Mouse (Mus musculus) limb, embryonic 11.5 days (tissue): ENCODE measurements around the gene Trmt11. TPM values are rescaled to one million over a fixed set of nuclear protein-coding genes. Genes with fewer than 3 reads are reported as not detected.
"Not testable (repeated sequence)": the region's sequence is repeated elsewhere in the genome, so short reads cannot be mapped to it uniquely, and the experiment has no call there.

ENCODE experiments used
- ATAC-seq: fragments of 200-750 bp; cut with Nextera tagmentation; 2 replicates; pipeline ENCODE4 v1.8.0; 2017; ENCODE audit warnings: low read depth; ENCODE audit not compliant: insufficient number of reproducible peaks, low FRiP score, low TSS enrichment
- DNase-seq: peaks from one replicate; pipeline ENCODE4 v3.0.0-alpha.2; 2015; ENCODE audit warnings: low spot score
- H3K27ac ChIP-seq: fragments of 300-500 bp; sonication (generic); replicated peaks from 2 replicates; pipeline ENCODE4 v1.5.1; 2014; ENCODE audit warnings: low read depth, mild to moderate bottlenecking, low read length
- H3K27me3 ChIP-seq: fragments of 300-500 bp; sonication (generic); 2 replicates; pipeline ENCODE4 v1.6.1; 2014; ENCODE audit warnings: mild to moderate bottlenecking, low read length, mixed read lengths; ENCODE audit not compliant: control insufficient read depth, insufficient read depth
- H3K36me3 ChIP-seq: fragments of 300-500 bp; sonication (generic); 2 replicates; pipeline ENCODE4 v1.6.1; 2014; ENCODE audit warnings: mild to moderate bottlenecking, low read length, moderate library complexity, mixed read lengths; ENCODE audit not compliant: control insufficient read depth, insufficient read depth
- H3K4me1 ChIP-seq: fragments of 300-500 bp; sonication (generic); 2 replicates; pipeline ENCODE4 v1.6.1; 2014; ENCODE audit warnings: low read length, mixed read lengths; ENCODE audit not compliant: control insufficient read depth, insufficient read depth
- H3K4me2 ChIP-seq: fragments of 300-500 bp; sonication (generic); 2 replicates; pipeline ENCODE4 v1.6.1; 2014; ENCODE audit warnings: low read depth, mild to moderate bottlenecking, moderate library complexity; ENCODE audit not compliant: severe bottlenecking
- H3K4me3 ChIP-seq: fragments of 300-500 bp; sonication (generic); 2 replicates; pipeline ENCODE4 v1.5.1; 2014; ENCODE audit warnings: low read depth, low read length
- H3K9ac ChIP-seq: fragments of 300-500 bp; sonication (generic); 2 replicates; pipeline ENCODE4 v1.6.1; 2014; ENCODE audit warnings: mild to moderate bottlenecking, low read length
- H3K9me3 ChIP-seq: fragments of 300-500 bp; sonication (generic); 2 replicates; pipeline ENCODE4 v1.6.1; 2016; ENCODE audit warnings: low read length; ENCODE audit not compliant: control insufficient read depth
- WGBS: fragments of 180-500 bp; shearing (Covaris S2); extraction: QIAGEN DNeasy Blood & Tissue Kit; methylation state at CpG from one replicate; pipeline ENCODE4 v1.1.7; 2014; 5-methylcytosine and 5-hydroxymethylcytosine counted together
- polyA plus RNA-seq: library from polyadenylated mRNA; unstranded; fragments of >200 nt; fragmentation: Nextera tagmentation; extraction: Ambion mirVana; gene quantifications from 2 replicates; pipeline ENCODE4 v1.2.1, GENCODE M21; 2014

The Trmt11 gene
- 31.8 and 36.3 TPM in 2 replicates for polyA plus RNA-seq

- WGBS: under 1% methylated on average over 24 of the region's 28 CpGs
These were observed at the start of gene Trmt11 for GRCm38 (mm10) chr10:30600542-30600966. Gene Trmt11 (minus strand): TSS chr10:30600749.

GRCm38 (mm10) chr10:30647681-30648080 lies 47.1 kb upstream of the Trmt11 start:
- Histone ChIP-seq H3K36me3 (no peaks in the 10 kb centered on the region), H3K9me3 (no peaks in the 10 kb centered on the region), H3K4me1 (no peaks in the 10 kb centered on the region), H3K27ac (no peak overlapping the region), H3K9ac (no peak overlapping the region), H3K4me3 (no peak overlapping the region), H3K4me2 (no peak overlapping the region), H3K27me3 (no peaks in the 10 kb centered on the region)
- no peak for ATAC-seq
- WGBS: 61% methylated on average over 2 of the region's 2 CpGs
- DNase-seq: no peak

More at GRCm38 (mm10) chr10:30600542-30600966, at the start of gene Trmt11:
- Histone ChIP-seq H3K27me3 (no peaks in the 10 kb centered on the region), H3K4me2 (peak within 1 kb of the TSS; percentile 86), H3K4me3 (peak within 1 kb of the TSS; percentile 86), H3K9me3 (no peaks in the 10 kb centered on the region), H3K27ac (peak within 1 kb of the TSS; percentile 75), H3K36me3 (0 out of 2 replicates have a peak, but pooled peaks cover 2% of the 10 kb centered on the region), H3K4me1 (no peaks in the 10 kb centered on the region), H3K9ac (peak within 1 kb of the TSS; percentile 85)
- ATAC-seq: peak; percentile 88
- peak; percentile 90 for DNase-seq

GRCm38 (mm10) chr10:30638216-30638615 lies 37.7 kb upstream of the Trmt11 start:
- Histone ChIP-seq H3K27me3 (no peaks in the 10 kb centered on the region), H3K9me3 (no peaks in the 10 kb centered on the region), H3K4me2 (no peak overlapping the region), H3K27ac (no peak overlapping the region), H3K9ac (no peak overlapping the region), H3K4me1 (no peaks in the 10 kb centered on the region), H3K36me3 (no peaks in the 10 kb centered on the region), H3K4me3 (no peak overlapping the region)
- ATAC-seq: no peak
- 78% methylated on average over 3 of the region's 3 CpGs for WGBS
- no peak for DNase-seq

GRCm38 (mm10) chr10:30636474-30637154 lies 36.1 kb upstream of the Trmt11 start:
- ATAC-seq: not testable (repeated sequence)
- WGBS: 48% methylated on average over 1 of the region's 1 CpGs

GRCm38 (mm10) chr10:30632718-30633117 lies 32.2 kb upstream of the Trmt11 start:
- no peaks in the 10 kb centered on the region for H3K27me3 ChIP-seq
- H3K4me3 ChIP-seq: no peak overlapping the region
- no peaks in the 10 kb centered on the region for H3K9me3 ChIP-seq
- DNase-seq: no peak
- H3K9ac ChIP-seq: no peak overlapping the region
- 96% methylated on average over 1 of the region's 1 CpGs for WGBS
- no peak overlapping the region for H3K27ac ChIP-seq
- no peak for ATAC-seq
- H3K4me2 ChIP-seq: no peak overlapping the region
- no peaks in the 10 kb centered on the region for H3K36me3 ChIP-seq
- H3K4me1 ChIP-seq: no peaks in the 10 kb centered on the region

More at GRCm38 (mm10) chr10:30636474-30637154, 36.1 kb upstream of the Trmt11 start:
- not testable (repeated sequence) for H3K4me2 ChIP-seq, H3K9me3 ChIP-seq, H3K9ac ChIP-seq, H3K4me1 ChIP-seq, H3K27me3 ChIP-seq, H3K36me3 ChIP-seq, H3K4me3 ChIP-seq, H3K27ac ChIP-seq, DNase-seq

- Histone ChIP-seq H3K36me3 (no peaks in the 10 kb centered on the region), H3K27me3 (no peaks in the 10 kb centered on the region), H3K4me3 (no peak overlapping the region), H3K9me3 (no peaks in the 10 kb centered on the region), H3K4me1 (no peaks in the 10 kb centered on the region), H3K4me2 (no peak overlapping the region), H3K27ac (no peak overlapping the region), H3K9ac (no peak overlapping the region)
- no peak for ATAC-seq
- DNase-seq: no peak
These were observed 29.4 kb upstream of the Trmt11 start for GRCm38 (mm10) chr10:30629977-30630376.

GRCm38 (mm10) chr10:30629513-30629912 lies 29.0 kb upstream of the Trmt11 start, which contains the start of gene Hint3:
Gene Hint3 (minus strand): TSS chr10:30629632.
- ATAC-seq (no peak), DNase-seq (no peak)
- 88% methylated on average over 3 of the region's 3 CpGs for WGBS
- Histone ChIP-seq H3K27me3 (no peaks in the 10 kb centered on the region), H3K4me1 (no peaks in the 10 kb centered on the region), H3K27ac (no peak within 1 kb of the TSS), H3K9ac (no peak within 1 kb of the TSS), H3K4me3 (no peak within 1 kb of the TSS), H3K9me3 (no peaks in the 10 kb centered on the region), H3K4me2 (no peak within 1 kb of the TSS), H3K36me3 (no peaks in the 10 kb centered on the region)

- not testable (repeated sequence) for DNase-seq, H3K9ac ChIP-seq, H3K9me3 ChIP-seq, H3K4me3 ChIP-seq, H3K4me2 ChIP-seq, ATAC-seq, H3K27ac ChIP-seq, H3K4me1 ChIP-seq, H3K36me3 ChIP-seq, H3K27me3 ChIP-seq
- 91% methylated on average over 11 of the region's 11 CpGs for WGBS
These were observed 27.9 kb upstream of the Trmt11 start for GRCm38 (mm10) chr10:30628444-30628843.
